8 mouse cellular contexts compared by ENCODE assay signal in the genomic region with DNA sequence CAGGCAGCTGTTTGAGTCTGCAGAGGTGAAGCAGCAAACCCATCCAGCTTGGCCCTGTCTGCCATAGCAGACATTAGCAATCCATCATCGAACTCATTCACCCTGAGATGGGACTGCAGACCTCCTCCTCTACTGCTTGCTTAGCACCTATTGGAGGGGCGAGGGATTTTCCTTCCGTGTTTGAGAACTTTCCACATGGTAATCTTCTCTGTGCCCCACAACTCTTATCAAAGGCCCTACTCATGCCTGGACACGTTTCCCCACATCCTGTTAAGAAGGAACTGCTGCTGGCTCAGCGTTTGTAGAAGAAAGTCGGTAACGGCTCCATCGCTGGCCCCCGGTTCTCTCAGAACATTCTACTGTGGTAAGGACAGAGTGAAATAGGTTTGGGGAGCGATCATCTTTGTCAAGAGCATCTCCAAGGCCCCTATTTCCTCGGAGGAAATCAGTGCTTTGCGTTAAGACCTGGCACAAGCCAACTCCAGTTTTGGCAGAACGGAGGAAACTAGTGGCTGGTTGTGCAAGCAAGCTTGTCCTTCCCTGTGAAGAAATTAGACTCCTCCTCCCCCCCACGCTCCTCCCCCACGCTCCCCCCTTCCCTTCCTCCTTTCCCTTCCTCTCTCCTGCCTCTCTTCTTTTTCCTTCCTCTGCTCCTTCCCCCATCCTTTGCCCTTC. TPM values are rescaled to one million over a fixed set of nuclear protein-coding genes. Genes with fewer than 3 reads are reported as not detected.
DNase-seq lines count a peak whose midpoint lies in the region; ATAC-seq and TF ChIP-seq lines count a peak whose summit lies in the region.

No protein-coding gene starts in this region.

- peak overlapping the region; percentile 87 for H3K4me3 ChIP-seq in testis, adult 2 months (ENCODE audit: control insufficient read depth, low read depth, low read length)
- 0 out of 2 replicates have a peak overlapping the region, but pooled peaks have one; percentile 1 for H3K4me3 ChIP-seq in embryonic facial prominence, embryonic 12.5 days
- H3K4me3 ChIP-seq in liver, embryonic 13.5 days (replicated peaks), result peak overlapping the region; percentile 53

- no peaks in the 10 kb centered on the region for H3K27me3 ChIP-seq in testis, adult 2 months (ENCODE audit: control insufficient read depth, insufficient read depth, low read length)
- no peaks in the 10 kb centered on the region for H3K27me3 ChIP-seq in embryonic facial prominence, embryonic 12.5 days
- no peaks in the 10 kb centered on the region for H3K27me3 ChIP-seq in liver, embryonic 13.5 days

- TF ChIP-seq CTCF in testis, adult 2 months (IDR thresholded peaks at IDR 0.05; ENCODE audit: control insufficient read depth, insufficient read depth, insufficient replicate concordance, low read depth, low read length), result no peak

- no peaks in the 10 kb centered on the region for H3K9me3 ChIP-seq in embryonic facial prominence, embryonic 12.5 days
- H3K9me3 ChIP-seq in liver, embryonic 13.5 days (replicated peaks), result no peaks in the 10 kb centered on the region

- no peaks in the 10 kb centered on the region for H3K36me3 ChIP-seq in testis, adult 2 months (ENCODE audit: control insufficient read depth, insufficient read depth, low read length)
- H3K36me3 ChIP-seq in embryonic facial prominence, embryonic 12.5 days, result no peaks in the 10 kb centered on the region
- H3K36me3 ChIP-seq in liver, embryonic 13.5 days, result no peaks in the 10 kb centered on the region

- 0 out of 2 replicates have a peak, but pooled peaks have one; percentile 37 for TF ChIP-seq POLR2A in testis, adult 2 months (IDR thresholded peaks at IDR 0.05; ENCODE audit: control insufficient read depth, low read depth, low read length)

- no peak for DNase-seq in testis, postnatal 14 days (ENCODE audit: low spot score)
- DNase-seq in heart, postnatal 4 days, result peak; percentile 67
- DNase-seq in liver, embryonic 13.5 days, result peak; percentile 61
- no peak for DNase-seq in right cerebral cortex, postnatal 36 days (ENCODE audit: low spot score in 2 of 2)
- DNase-seq in cerebellum, adult 9-10 months, result no peak

- ATAC-seq in embryonic facial prominence, embryonic 12.5 days (ENCODE audit: insufficient number of reproducible peaks, insufficient read depth, low FRiP score, low TSS enrichment), result no peak
- peak; percentile 70 for ATAC-seq in liver, embryonic 13.5 days (ENCODE audit: low read depth)
- peak; percentile 52 for ATAC-seq in neutrophil, adult 5-6 weeks (ENCODE audit: extremely low read depth, insufficient number of reproducible peaks, low FRiP score, poor library complexity, severe bottlenecking)

- WGBS in embryonic facial prominence, embryonic 12.5 days, result 48% methylated on average over 15 of the region's 15 CpGs
- 8% methylated on average over 15 of the region's 15 CpGs for WGBS in liver, embryonic 13.5 days (ENCODE audit: insufficient replicate concordance)

- H3K4me1 ChIP-seq in testis, adult 2 months (ENCODE audit: control insufficient read depth, insufficient read depth, low read length), result peaks cover 24% of the 10 kb centered on the region
- peaks cover 8% of the 10 kb centered on the region for H3K4me1 ChIP-seq in embryonic facial prominence, embryonic 12.5 days
- H3K4me1 ChIP-seq in liver, embryonic 13.5 days (replicated peaks), result peaks cover 41% of the 10 kb centered on the region

- peak overlapping the region; percentile 30 for H3K4me2 ChIP-seq in embryonic facial prominence, embryonic 12.5 days (replicated peaks)
- peak overlapping the region; percentile 69 for H3K4me2 ChIP-seq in liver, embryonic 13.5 days

- peak overlapping the region; percentile 94 for H3K27ac ChIP-seq in testis, adult 2 months (ENCODE audit: control insufficient read depth, insufficient read depth, low read depth, low read length)
- peak overlapping the region; percentile 89 for H3K27ac ChIP-seq in embryonic facial prominence, embryonic 12.5 days
- peak overlapping the region; percentile 69 for H3K27ac ChIP-seq in liver, embryonic 13.5 days

- H3K9ac ChIP-seq in embryonic facial prominence, embryonic 12.5 days, result no peak overlapping the region
- peak overlapping the region; percentile 64 for H3K9ac ChIP-seq in liver, embryonic 13.5 days

RNA-seq across cellular contexts. Expression of gene Ccdc63, which starts 4.9 kb away (rescaled TPM):
- 288 and 313 TPM in 2 replicates for polyA plus RNA-seq in testis, adult 2 months (2012; rRNA removed)
- polyA plus RNA-seq in embryonic facial prominence, embryonic 12.5 days (2016; fragmentation: Nextera tagmentation; extraction: Ambion mirVana), result not detected in 2 replicates
- under 1 TPM in 1 of 2 experiments, not detected in 1; 0.36 TPM for total RNA-seq in heart, postnatal 4 days (2021)
- polyA plus RNA-seq in liver, embryonic 13.5 days (2015; fragmentation: Nextera tagmentation; extraction: Ambion mirVana), result 0.14 TPM in 1 of 2 replicates, not detected in the other
- total RNA-seq in neutrophil, adult 5-6 weeks (2017), result 1.1 and 2.0 TPM in 2 replicates

RNA-seq across cellular contexts. Expression of gene Ppp1cc, which starts 12.6 kb away (rescaled TPM):
- polyA plus RNA-seq in testis, adult 2 months (2012; rRNA removed), result 524 and 547 TPM in 2 replicates
- polyA plus RNA-seq in embryonic facial prominence, embryonic 12.5 days (2016; fragmentation: Nextera tagmentation; extraction: Ambion mirVana), result 307 and 312 TPM in 2 replicates
- total RNA-seq in heart, postnatal 4 days (2021), result 100 to 1,000 TPM; 216 to 217 TPM
- polyA plus RNA-seq in liver, embryonic 13.5 days (2015; fragmentation: Nextera tagmentation; extraction: Ambion mirVana), result 164 and 177 TPM in 2 replicates
- 282 and 304 TPM in 2 replicates for total RNA-seq in neutrophil, adult 5-6 weeks (2017)

RNA-seq across cellular contexts. Expression of gene Myl2, which starts 44.8 kb away (rescaled TPM):
- 1.4 and 1.5 TPM in 2 replicates for polyA plus RNA-seq in testis, adult 2 months (2012; rRNA removed)
- polyA plus RNA-seq in embryonic facial prominence, embryonic 12.5 days (2016; fragmentation: Nextera tagmentation; extraction: Ambion mirVana), result 0.52 and 2.4 TPM in 2 replicates
- over 10,000 TPM; 18,495 to 19,403 TPM for total RNA-seq in heart, postnatal 4 days (2021)
- polyA plus RNA-seq in liver, embryonic 13.5 days (2015; fragmentation: Nextera tagmentation; extraction: Ambion mirVana), result 0.70 and 11.9 TPM in 2 replicates
- 5.2 and 6.3 TPM in 2 replicates for total RNA-seq in neutrophil, adult 5-6 weeks (2017)

Comparison
In these comparisons a context has a peak if more than half of its experiments do, and no peak if none do; other contexts are left out.
1. H3K4me3 ChIP-seq: peak in every context shown above with its lines; median percentile 87 in testis, adult 2 months; 53 in liver, embryonic 13.5 days; 1 in embryonic facial prominence, embryonic 12.5 days.
2. DNase-seq: peak in heart, postnatal 4 days (single experiment) and liver, embryonic 13.5 days (single experiment); none in testis, postnatal 14 days (single experiment), right cerebral cortex, postnatal 36 days (0 of 2) and cerebellum, adult 9-10 months (single experiment).
3. RNA of gene Ccdc63, which starts 4.9 kb away (polyA plus RNA-seq): 288 to 313 TPM in testis, adult 2 months; 0.14 TPM in liver, embryonic 13.5 days and not detected in embryonic facial prominence, embryonic 12.5 days; every median in the first group is over 100 times any median in the second.
4. Peak in every context shown above with its lines, with median percentiles within 50 percentile points of each other: H3K27ac ChIP-seq.